Mouse (Mus musculus) lung, postnatal 36 days (tissue): Measurements from ENCODE around the gene Klhl29.

ENCODE experiments used
- DNase-seq: peaks from one replicate; pipeline ENCODE4 v3.0.0; 2022; ENCODE audit warnings: mixed read lengths

Gene Klhl29

DNA sequence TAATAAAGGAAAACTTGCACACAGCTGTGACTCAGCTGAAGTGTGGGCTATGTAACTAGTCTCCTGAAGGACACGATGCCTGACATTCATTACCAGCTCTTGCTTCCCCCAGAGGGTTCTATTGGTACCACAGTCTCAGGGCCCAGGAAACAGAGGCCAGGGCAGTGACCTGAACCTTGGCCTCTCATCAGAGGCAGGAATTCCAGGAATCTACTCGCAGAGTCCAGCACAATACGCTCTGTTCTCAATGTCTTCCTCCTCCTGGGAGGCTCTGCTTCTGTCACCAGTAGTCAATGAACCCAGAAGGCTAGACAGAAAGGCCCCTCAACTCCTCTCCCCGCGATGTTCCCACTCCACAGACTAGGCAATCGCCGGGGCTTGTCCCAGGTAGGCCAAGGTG lies 125.4 kb downstream of the Klhl29 start:
- peak; percentile 69 for DNase-seq

DNA sequence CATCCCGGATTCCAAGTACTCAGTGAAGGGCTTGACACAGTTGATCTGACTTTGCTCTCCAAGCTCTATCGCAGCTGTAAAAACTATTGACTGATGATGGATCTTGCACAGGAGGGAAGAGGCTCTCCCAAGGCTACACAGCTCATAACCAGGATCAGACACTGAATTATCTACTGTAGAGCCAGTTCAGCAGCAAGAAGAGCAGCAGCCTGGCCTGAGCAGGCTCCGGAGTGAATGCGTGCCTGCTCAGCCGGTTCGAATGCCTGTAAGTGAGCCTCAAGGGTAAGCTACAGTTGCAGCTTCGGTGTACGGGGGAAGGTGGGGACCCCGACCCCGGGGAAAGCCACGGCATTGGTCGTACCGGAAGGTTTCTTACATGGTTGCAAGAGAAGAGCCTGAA lies 126.4 kb downstream of the Klhl29 start:
- no peak for DNase-seq

DNA sequence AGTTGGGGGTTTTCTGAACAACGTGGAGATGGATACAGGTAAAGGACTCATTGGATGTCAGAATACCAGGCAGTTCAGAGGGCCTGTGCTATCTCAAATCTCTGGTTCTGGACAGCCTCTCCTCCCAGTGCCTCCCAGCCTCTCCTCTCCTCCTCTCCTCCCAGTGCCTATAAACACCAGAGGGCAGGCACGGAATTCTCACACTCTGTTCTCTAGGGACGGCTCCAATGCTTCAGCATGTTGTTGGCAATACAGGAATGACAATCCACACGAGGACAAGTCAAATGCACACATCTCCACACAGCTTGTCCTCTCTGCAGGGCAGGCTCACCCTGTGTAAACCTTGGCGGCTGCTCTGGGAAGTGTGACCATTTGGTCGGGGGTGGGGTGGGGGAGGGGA lies 128.0 kb downstream of the Klhl29 start:
- peak; percentile 43 for DNase-seq

DNA sequence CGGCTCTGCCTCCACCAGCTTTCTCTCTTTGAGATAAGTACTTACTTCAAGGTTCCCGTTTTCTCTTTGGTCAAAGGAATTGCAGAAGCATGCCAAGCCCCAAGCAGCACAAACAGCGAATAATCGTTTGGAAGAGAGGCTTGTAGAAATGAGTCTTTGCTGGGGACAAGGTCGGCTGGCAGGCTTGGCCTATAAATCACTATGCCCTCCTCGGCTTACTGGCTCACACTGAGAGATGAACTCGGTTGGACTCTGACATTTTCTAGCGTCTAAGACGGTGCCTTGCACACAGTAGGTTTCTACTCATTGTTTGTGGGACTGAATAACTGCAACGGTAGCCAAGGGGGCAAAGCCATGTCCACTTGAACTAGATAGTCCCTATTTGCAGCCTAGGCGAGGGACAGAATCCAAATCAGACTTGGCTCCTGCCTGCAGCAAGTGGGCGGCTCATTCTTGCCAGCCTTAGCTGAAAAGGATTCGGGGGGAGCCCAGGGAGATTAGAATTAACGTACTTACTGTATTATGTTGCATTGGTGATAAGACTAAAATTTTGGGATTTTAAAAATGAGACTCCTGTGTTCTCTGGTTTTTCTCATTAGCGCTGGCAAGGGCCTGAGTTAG lies 128.7 kb downstream of the Klhl29 start:
- no peak for DNase-seq

DNA sequence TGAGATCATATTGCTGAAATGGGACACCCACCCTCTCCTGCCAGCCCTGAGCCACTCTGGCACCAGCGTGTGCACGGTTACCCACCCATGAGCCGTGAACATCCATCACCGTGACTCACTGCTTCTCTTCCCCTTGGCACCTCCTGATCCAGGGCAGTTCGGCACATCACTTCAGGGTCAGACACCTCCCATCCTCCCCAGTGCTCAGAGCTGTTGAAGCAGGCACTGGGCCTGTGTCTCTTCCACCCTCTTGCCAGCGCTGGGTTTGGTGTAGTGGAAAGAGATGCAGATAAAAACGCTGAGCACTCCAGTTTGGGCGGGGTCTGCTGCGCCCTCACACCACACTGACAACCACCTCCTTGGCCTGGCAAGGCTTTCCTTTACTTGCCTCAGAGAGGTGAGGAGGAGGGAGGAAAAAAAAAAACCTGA lies 129.3 kb downstream of the Klhl29 start:
- no peak for DNase-seq

DNA sequence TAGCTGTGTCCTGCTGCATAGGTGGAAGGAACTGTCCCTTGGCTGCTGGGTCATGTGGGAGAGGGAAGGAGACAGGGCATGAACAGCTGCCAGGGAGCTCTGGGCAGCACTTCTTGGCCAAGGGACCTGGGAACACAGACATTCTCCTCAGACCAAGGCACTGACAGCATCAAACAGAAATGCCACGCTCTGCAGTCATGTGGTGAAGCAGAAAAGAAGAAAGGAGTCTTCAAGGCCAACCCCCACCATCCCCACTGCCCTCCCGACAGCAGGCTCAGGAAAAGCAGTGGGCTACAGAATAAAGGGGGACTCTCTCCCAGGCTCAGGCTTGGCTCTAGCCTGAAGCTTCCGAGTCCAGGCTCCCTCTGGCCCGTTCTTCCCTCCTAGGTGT lies 130.3 kb downstream of the Klhl29 start:
- DNase-seq = no peak

DNA sequence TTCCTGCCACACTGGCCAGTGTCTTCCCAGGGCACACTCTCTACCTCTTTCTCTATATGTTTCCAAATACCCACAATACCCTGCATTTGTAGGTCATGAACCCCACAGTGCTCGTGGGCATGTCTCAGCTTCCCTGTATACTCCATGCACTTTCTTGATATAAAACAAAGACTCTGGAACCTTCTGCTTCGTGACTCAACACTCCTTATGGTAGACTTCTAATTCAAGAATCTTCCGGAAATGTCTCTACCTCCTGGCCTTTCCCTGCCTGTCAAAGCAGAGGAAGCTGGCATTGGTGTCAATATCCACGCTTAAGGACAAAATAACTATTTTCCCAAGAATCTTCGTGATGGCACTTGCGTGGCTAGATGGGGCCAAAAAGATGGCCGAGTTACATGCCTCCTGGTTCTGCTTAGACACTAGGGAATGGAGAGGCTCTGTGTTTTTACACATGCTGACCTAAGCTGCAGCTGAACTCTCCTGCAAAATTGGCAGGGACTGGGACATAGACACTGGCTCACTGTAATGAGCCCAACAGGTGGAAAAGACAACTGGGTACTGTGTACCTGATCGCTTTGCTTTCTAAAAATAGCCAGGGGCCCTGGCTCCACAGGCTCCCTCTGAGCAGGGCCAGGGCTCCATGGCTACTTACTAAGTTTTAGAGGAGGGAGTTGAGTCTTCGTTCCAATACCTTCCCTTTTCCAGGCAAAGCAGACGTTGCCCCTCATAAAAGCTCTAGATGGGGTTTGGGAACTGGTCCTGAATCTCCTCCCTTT lies 130.9 kb downstream of the Klhl29 start:
- no peak for DNase-seq

DNA sequence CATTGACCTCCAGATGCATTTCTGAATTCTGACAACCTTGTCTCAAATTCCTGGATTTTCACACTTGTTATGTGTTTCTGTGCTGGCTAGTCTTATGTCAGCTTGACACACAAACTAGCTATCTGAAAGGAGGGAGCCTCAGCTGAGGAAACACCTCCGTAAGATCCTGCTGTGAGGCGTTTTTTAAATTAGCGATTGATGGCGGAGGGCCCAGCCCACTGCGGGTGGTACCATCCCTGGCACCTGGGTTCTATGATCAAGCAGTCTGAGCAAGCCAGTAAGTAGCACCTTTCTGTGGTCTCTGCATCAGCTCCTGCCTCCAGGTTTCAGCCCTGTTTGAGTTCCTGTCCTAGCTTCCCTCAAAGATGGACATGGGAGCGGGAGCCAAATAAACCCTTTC lies 131.6 kb downstream of the Klhl29 start:
- DNase-seq = no peak

DNA sequence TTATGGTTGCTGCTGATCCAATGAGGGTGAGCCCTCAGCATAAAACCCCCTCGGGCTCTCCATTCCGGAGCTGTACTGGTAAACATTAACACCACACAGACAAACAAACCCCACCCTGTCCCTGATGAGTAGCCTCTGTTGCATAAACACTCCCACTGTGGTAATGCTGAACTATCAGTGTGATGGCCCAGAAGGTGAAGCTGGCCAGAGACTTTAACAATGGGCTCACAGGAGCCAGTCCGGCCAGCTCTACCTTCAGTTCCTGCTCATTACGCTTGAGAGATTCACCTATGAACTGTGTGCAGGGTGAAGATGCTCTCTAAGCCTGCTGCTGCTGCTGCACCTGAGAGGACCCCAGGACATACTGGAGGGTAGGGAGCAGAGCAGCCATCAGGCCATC lies 132.0 kb downstream of the Klhl29 start:
- no peak for DNase-seq

DNA sequence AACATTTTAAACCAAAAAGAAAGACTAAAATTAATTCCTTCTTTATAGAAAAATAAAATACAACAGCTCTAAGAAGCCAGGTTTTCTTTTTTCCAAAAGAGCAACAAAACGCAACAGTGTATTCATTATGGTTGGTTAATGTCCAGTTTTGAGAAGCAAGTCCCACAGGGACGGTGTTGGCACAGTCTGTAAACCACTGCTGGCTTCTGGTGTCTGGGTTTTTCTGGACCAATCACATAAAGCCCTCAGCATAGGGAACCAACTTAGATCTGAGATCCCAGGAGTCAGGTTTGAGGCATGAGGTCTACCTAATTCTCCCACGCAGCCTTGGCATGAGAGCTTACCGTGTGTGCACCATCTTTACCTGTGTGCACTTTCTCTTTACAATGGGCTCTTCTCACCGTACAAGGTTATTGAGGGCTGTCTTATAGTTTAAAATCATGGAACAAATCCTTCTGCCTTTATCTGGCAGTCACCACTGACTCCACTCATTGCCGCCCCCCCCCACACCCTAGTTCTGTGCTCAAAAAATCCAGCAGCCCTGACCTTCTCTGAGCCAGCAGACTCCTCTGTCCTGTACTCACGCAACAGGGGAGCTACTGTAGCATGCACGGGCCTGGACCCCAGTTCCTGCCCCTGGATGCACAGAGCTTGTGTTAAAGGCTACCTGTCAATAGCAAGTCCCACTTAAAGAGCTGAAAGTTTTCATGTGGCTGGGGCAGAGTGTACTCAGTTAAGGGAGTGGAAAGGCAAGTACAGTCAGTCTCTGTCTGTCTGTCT lies 132.7 kb downstream of the Klhl29 start:
- DNase-seq = no peak

DNA sequence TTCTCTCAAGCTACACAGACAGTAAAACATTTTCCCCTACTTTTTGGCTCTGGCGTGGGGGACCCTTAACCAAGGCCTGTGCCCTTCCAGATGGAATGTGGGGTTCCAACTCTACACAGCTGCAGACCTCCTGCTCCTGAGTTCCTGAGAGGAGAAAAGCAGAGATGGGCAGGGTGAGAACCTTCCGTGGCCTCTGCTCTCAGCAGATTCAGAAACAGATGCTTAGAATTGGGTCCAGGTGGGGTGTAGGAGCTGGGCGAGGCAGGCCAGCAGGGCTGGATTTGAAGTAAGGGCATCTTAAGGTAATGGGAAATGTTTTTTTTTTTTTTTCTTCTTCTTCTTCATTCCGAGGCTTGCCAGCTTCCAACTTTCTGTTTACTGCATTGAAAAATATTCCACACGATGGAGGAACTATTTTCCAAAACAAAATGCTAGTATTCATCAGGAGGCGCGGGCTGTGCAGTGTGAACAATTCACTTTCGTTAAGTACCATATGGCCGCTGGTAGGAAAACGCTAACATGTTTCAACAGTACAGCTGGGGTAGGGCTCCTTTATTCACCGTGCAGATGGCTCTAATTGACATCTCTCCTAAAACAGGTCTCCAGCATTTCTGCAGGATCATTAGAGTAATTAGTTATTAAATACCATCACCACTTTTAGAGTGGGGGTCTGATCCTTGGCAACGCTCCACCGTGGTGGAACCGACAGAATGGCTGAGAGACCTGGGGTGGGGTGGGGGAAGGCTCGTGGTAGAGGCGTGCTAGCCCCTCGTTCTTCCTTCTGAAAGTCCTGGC lies 135.8 kb downstream of the Klhl29 start:
- no peak for DNase-seq

DNA sequence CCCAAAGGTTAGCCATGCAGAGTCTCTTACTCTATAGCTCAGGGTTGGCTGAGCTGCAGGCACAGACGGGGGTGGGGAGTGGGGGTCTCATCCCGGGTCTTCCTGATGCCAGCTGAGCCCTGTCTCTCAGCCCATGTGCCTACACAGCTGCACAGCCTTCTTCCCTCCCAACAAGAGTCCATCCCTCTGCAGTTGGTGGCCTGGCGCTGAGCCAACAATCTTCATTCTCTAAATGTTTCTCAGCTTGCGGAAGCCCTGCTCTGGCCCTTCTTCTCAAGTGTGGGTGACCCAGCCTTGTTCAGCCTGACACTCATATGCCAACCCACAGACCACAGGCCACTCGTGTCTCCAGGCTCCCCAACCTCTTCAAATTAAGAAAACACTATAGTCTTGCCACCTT lies 138.4 kb downstream of the Klhl29 start:
- peak; percentile 81 for DNase-seq

DNA sequence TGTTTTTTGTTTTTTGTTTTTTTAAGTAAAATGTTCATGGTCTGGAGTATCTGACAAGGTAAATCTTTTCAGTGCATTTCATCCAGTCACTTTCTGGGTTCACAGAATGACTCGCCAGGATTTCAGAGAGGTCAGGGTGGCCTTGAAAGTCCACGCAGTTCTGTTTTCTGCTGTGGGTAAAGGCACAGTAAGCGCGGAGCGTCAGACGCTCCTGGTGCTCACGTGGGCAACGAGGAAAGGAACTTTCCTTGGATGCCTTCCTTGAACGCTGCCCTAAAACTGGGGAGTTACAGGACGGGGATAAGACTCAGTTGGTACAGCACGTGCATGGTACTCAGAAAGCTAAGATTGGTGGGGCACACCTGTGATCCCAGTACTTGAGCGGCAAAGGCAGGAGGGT lies 139.9 kb downstream of the Klhl29 start:
- DNase-seq = no peak

DNA sequence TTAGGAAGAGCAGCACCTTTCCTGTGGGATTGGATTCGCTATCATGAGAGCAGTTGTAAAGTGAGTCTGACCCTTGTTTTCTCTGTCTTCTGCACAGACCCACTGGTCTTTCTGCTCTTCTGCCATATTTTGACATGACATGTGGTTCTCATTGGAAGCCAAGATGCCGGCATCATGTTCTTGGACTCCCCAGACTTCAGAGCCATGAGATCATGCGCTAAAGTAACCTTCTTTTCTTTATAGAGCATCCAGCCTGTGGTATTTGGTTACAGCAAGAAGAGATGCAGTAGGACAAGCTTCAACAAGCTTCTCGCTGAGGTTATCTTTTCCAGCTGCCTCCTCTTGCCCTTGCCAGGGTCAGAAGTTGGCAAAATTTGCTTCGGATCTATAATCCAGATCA lies 145.0 kb downstream of the Klhl29 start:
- no peak for DNase-seq

DNA sequence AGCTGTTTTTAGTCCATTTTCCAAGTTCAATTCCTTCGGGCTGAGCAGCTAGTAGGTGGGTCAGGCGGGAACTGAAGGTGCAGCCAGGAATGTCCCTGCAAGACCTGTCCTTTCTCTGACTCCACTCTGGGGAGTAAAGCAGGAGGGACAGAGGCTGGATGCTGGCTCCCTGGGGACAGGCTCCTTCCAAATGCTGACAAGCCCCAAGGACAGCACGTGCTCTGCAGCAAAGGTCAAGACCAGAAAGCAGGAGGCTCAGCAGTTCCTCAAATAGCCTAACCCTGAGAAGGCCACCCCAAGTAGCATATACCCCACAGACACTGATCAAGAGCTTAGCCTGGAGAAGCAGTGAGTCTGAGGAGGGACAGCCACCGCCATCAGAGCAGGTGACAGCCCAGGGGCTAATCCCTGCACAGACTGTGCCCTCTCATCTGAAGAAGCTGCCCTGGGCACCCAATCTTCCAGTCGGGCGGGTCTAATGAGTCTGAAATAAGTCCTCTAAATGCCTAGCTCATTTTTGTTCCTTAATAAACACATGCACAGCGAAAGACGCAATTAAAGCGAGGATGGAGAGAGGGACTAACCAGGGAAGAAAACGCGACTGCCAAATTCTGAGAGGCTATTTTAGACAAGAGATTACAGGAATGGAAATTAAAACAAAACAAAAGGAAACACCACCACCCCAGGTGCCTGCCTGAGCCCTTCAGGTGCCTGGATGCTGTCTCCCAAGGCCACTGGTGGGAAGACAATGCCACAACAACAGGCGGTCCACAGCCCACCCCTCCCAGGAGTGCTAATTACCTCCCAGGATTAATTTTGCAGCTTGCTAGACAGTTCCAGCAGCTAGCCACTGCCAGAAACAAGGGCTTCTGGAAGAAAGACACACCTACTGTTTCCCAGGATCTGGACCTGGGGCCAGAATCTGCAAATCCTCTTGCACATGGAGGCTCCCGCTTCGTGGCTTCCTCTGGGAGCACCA lies 148.5 kb downstream of the Klhl29 start:
- no peak for DNase-seq

DNA sequence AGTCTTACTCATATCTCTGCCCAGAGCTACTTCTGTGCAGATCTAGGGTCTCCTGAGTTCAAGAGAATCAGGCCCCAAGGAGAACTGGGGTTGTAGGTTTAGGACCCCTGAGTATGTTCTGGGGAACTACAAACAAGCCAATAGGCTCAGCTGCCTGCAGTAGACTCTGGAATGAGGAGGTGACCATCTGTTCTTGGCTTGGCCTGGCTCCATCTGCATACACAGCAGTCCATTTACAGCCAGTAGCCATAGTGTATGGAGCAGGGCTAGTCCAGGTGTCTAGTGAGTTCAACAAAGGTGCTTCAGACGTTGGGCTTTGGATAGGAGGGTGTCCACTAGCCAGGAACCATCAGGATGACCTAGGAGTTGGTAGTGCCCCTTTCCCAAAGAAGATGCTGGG lies 151.9 kb downstream of the Klhl29 start:
- no peak for DNase-seq

DNA sequence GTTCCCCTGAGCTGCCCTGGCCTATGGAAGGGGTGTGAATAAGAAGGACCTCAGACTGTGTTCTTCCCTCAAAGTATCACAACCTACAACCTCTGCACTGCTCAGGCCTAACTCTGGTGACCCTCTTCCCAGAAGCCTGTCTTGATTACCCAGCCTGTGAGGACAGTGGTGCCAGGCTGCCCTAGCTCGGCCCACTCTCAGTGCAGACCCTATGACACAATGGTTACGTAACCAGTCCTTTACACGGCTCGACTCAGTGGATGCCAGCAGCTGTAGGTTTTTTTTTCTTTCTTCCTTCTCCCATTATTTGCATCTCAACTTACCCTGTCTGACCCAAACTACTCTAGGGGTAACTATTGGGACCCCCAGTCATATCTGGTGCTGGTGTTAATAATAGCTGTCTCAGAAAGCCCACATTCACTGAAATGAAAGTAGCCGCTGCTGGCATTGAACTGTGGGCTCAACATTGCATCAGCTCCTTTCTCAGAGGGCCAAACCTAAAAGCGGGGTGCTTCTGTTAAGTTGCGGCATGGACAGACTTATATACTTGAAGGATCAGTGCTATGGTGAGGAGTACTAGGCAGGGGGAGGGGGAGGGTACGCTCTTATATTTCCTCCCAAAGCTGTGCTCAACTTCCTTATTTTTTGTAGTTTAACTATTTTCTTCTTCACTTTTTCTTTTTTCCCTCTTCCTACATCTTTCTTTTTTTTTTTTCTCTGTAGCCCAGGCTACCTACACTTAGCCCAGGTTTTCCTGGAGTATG lies 152.9 kb downstream of the Klhl29 start:
- no peak for DNase-seq

DNA sequence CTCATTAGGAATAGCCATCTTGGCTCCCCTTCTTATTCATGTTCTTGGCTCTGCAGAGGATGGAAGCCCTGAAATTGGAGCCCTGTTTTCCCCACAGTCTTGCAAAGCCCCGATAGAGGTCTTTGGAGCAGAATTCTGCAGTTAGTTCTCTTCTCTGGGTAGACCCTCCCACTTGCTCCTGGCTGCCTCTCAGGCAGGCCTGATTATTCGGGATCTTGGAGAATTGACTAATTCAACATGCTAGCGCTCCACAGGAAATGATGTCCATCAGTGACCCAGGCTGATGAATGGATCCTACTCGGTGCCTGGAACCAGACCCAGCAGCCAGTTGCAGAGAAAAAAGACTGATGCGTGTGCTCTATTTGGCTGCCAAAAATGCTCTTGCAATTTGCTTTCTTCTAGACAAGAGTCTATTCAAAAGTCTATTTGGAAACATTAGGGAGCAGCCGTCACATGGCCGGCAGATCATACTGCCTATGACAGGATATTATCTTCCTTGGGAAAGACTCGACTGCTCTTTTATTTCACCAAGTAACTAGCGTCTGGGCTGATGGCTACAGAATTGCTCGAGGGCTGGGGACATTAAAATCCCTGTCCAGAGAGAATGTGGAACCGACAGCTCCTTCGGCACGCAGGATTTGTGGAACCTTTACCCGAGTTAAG lies 155.4 kb downstream of the Klhl29 start:
- DNase-seq = peak; percentile 26

DNA sequence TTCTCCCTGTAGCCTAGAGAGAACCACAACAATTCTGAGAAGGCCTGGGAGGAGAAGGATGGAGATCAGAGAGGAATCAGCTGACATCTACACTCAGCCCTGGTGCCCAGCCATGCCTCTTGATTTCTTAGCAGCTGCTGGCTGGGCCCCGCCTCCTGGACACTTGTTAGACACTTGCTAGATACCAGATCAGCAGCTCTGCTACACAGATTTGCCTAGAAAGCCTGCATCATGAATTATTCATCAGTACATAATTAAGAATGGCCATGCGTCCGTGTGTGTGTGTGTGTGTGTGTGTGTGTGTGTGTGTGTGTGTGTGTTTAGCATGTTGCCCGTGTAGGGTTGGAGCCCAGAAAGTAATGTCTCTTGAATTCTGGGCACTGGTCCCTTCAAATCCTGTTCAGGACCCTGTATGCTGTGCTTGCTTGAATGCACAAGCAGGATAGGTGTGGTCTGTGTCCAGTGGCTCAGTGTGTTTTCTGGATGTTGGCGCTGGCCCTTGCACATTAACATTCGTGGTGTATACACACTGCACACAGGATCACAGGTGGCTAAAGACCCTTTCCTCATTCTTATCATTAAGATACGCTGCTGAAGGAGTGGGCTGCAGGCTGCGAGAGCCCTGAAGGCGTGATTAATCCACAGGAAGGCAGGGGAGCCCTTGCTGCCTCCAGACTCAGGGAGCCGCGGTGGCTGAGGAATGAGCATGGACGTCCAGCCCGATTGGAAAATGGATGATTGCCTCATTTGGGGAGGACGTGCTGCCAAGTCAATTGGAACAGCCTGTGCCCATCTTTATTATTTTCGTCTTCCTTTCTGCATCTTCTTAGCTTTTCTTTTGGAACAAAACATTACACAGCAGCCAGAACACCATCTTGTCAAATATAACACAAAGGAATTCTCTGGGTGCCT lies 159.4 kb downstream of the Klhl29 start:
- peak; percentile 40 for DNase-seq
